Mouse (Mus musculus) c-Kit-positive CD71-negative TER-119-negative erythroid progenitor cells, embryonic 14.5 days (primary cell): ENCODE results near the gene Gm15085.
"Not testable (repeated sequence)": the region's sequence is repeated elsewhere in the genome, so short reads cannot be mapped to it uniquely, and the experiment has no call there.

Experiments
- DNase-seq: peaks from one replicate; pipeline ENCODE4 v3.0.0-alpha.2; 2013; ENCODE audit warnings: low read depth

Gm15085 gene

GRCm38 (mm10) chrX:149447317-149447716, at the start of gene Gm15085:
Gene Gm15085 (plus strand): TSS chrX:149447617.
- DNase-seq: not testable (repeated sequence)
